ENCODE assay signal across 30 mouse cellular contexts in genomic region chr7:79215001-79215400, GRCm38 (mm10).
"Had no signal": no experiment of that assay in that cellular context is flagged by ENCODE, and none has a peak within 500 bp of the region (broad histone marks: within the 10 kb centered on the region; RNA-seq: fewer than 3 reads in every experiment).

No protein-coding gene starts in this region.

- H3K9me3 ChIP-seq: heart, embryonic 15.5 days; hindbrain, embryonic 12.5 days; hindbrain, embryonic 13.5 days; hindbrain, embryonic 15.5 days; intestine, embryonic 15.5 days; kidney, embryonic 15.5 days had no signal

- H3K27me3 ChIP-seq: heart, embryonic 12.5 days; heart, embryonic 13.5 days; heart, embryonic 15.5 days; hindbrain, embryonic 12.5 days; hindbrain, embryonic 13.5 days; hindbrain, embryonic 15.5 days; intestine, embryonic 15.5 days; kidney, embryonic 15.5 days had no signal

- H3K4me3 ChIP-seq: heart, embryonic 12.5 days; heart, embryonic 13.5 days; heart, embryonic 15.5 days; hindbrain, embryonic 10.5 days; hindbrain, embryonic 12.5 days; hindbrain, embryonic 13.5 days; hindbrain, embryonic 15.5 days; intestine, embryonic 15.5 days; kidney, embryonic 15.5 days; layer of hippocampus, adult 2 months; left cerebral cortex, adult 2 months had no signal

- DNase-seq: heart, postnatal 10 days; heart, postnatal 14 days; heart, postnatal 36 days; heart, postnatal 4 days; kidney, adult 11 months; kidney, adult 18-20 months; kidney, adult 2 months; kidney, adult 8-10 months; kidney, adult 9 months; kidney, postnatal 10 days; kidney, postnatal 14 days; kidney, postnatal 25 days; kidney, postnatal 36 days; kidney, postnatal 4 days; layer of hippocampus, adult 9-11 months; layer of hippocampus, postnatal 36 days had no signal

- H3K36me3 ChIP-seq: heart, embryonic 12.5 days; heart, embryonic 13.5 days; heart, embryonic 15.5 days; hindbrain, embryonic 10.5 days; hindbrain, embryonic 12.5 days; hindbrain, embryonic 13.5 days; hindbrain, embryonic 15.5 days; intestine, embryonic 15.5 days; kidney, embryonic 15.5 days had no signal

- H3K9ac ChIP-seq: heart, embryonic 12.5 days; heart, embryonic 13.5 days; heart, embryonic 15.5 days; hindbrain, embryonic 12.5 days; hindbrain, embryonic 13.5 days; hindbrain, embryonic 14.5 days; hindbrain, embryonic 15.5 days; intestine, embryonic 15.5 days; kidney, embryonic 15.5 days had no signal

- H3K27ac ChIP-seq: heart, embryonic 13.5 days; heart, embryonic 15.5 days; hindbrain, embryonic 10.5 days; hindbrain, embryonic 12.5 days; hindbrain, embryonic 13.5 days; hindbrain, embryonic 14.5 days; hindbrain, embryonic 15.5 days; hindbrain, postnatal 0 days; intestine, embryonic 15.5 days; kidney, embryonic 15.5 days; kidney, postnatal 0 days; layer of hippocampus, adult 2 months; left cerebral cortex, adult 2 months had no signal
